Mouse (Mus musculus) lung, embryonic 14.5 days (tissue): ENCODE measurements at regions not wholly inside any gene's neighbourhood (a gene's known extent, or its start where the extent isn't known, plus 50 kb on each side); places are given as distances from the start of the nearest gene placed in this dataset.

Experiments used
- ATAC-seq: fragments of 200-750 bp; cut with Nextera tagmentation; 2 replicates; pipeline ENCODE4 v1.8.0; 2017; ENCODE audit warnings: mild to moderate bottlenecking, moderate TSS enrichment, moderate library complexity; ENCODE audit not compliant: insufficient read depth
- DNase-seq: peaks from one replicate; pipeline ENCODE4 v3.0.0-alpha.2; 2015
- H3K27ac ChIP-seq: fragments of 300-500 bp; sonication (generic); 2 replicates; pipeline ENCODE4 v1.5.1; 2014; ENCODE audit warnings: low read depth, mild to moderate bottlenecking, moderate library complexity
- H3K27me3 ChIP-seq: fragments of 300-500 bp; sonication (generic); 2 replicates; pipeline ENCODE4 v1.6.1; 2014; ENCODE audit warnings: low read length, control low read depth; ENCODE audit not compliant: insufficient read depth
- H3K36me3 ChIP-seq: fragments of 300-500 bp; sonication (generic); 2 replicates; pipeline ENCODE4 v1.6.1; 2014; ENCODE audit warnings: control low read depth; ENCODE audit not compliant: insufficient read depth
- H3K4me1 ChIP-seq: fragments of 300-500 bp; sonication (generic); 2 replicates; pipeline ENCODE4 v1.6.1; 2014; ENCODE audit warnings: antibody characterized with exemption, control low read depth; ENCODE audit not compliant: insufficient read depth
- H3K4me2 ChIP-seq: fragments of 300-500 bp; sonication (generic); 2 replicates; pipeline ENCODE4 v1.6.1; 2014; ENCODE audit warnings: mild to moderate bottlenecking
- H3K4me3 ChIP-seq: fragments of 300-500 bp; sonication (generic); 2 replicates; pipeline ENCODE4 v1.5.1; 2014; ENCODE audit warnings: low read depth, low read length
- H3K9ac ChIP-seq: fragments of 300-500 bp; sonication (generic); 2 replicates; pipeline ENCODE4 v1.6.1; 2014
- H3K9me3 ChIP-seq: fragments of 300-500 bp; sonication (generic); 2 replicates; pipeline ENCODE4 v1.6.1; 2016; ENCODE audit warnings: low read depth, low read length, control low read depth
- CTCF ChIP-seq: IDR thresholded peaks from 2 replicates; pipeline ENCODE4 v1.5.1; 2016; ENCODE audit warnings: antibody characterized with exemption, low read depth
- WGBS: fragments of 180-500 bp; shearing (Covaris S2); extraction: QIAGEN DNeasy Blood & Tissue Kit; methylation state at CpG from one replicate; pipeline ENCODE4 v1.1.7; 2014; 5-methylcytosine and 5-hydroxymethylcytosine counted together

DNA sequence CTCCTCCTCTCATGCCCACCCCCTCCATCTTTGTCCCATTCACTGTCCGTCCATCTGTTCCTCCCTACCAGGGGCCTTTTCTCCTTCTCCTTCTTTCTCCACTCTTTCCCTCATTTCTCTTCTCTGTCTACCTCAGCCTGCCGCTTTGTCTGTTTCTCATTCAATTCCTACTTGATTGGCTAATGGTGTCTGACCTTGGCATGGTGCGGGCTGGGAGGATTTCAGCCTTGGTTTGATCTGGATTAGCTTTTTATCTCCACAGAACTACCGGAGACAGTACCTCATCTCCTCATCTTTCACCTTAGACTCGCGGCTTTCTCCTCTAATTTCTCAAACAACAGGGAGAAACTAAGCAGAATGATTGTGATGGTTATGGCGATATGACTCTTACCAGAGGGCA lies 506.4 kb downstream of the Tmem38b start:
- Histone ChIP-seq H3K36me3 (no peaks in the 10 kb centered on the region), H3K4me1 (no peaks in the 10 kb centered on the region; the same call in 1 of the 2 replicates), H3K4me2 (no peak overlapping the region), H3K27ac (no peak overlapping the region), H3K9ac (no peak overlapping the region), H3K4me3 (no peak overlapping the region), H3K9me3 (no peaks in the 10 kb centered on the region), H3K27me3 (no peaks in the 10 kb centered on the region)
- DNase-seq = no peak
- 55% methylated on average over 7 of the region's 7 CpGs for WGBS
- ATAC-seq = peak; percentile 24; the same call in 1 of the 2 replicates
- no peak for TF ChIP-seq CTCF

GRCm38 (mm10) chr4:54338556-54338955 lies 512.7 kb downstream of the Tmem38b start:
- H3K36me3 ChIP-seq = no peaks in the 10 kb centered on the region
- no peak overlapping the region for H3K4me2 ChIP-seq
- 18% methylated on average over 1 of the region's 1 CpGs for WGBS
- no peak for TF ChIP-seq CTCF
- no peaks in the 10 kb centered on the region for H3K27me3 ChIP-seq
- no peak overlapping the region for H3K27ac ChIP-seq
- H3K4me1 ChIP-seq = no peaks in the 10 kb centered on the region
- H3K4me3 ChIP-seq = no peak overlapping the region
- peak; percentile 81 for DNase-seq
- H3K9me3 ChIP-seq = no peaks in the 10 kb centered on the region
- H3K9ac ChIP-seq = no peak overlapping the region
- ATAC-seq = peak; percentile 17; the same call in 1 of the 2 replicates

- peak; percentile 13 for DNase-seq
- 56% methylated on average over 1 of the region's 1 CpGs for WGBS
- H3K4me2 ChIP-seq = no peak overlapping the region
- no peaks in the 10 kb centered on the region for H3K9me3 ChIP-seq
- no peak for TF ChIP-seq CTCF
- no peaks in the 10 kb centered on the region for H3K4me1 ChIP-seq
- no peaks in the 10 kb centered on the region for H3K36me3 ChIP-seq
- H3K27ac ChIP-seq = no peak overlapping the region
- no peaks in the 10 kb centered on the region for H3K27me3 ChIP-seq
- H3K4me3 ChIP-seq = no peak overlapping the region
- ATAC-seq = no peak
- no peak overlapping the region for H3K9ac ChIP-seq
Observed at GRCm38 (mm10) chr4:54340106-54340505, 514.3 kb downstream of the Tmem38b start.

DNA sequence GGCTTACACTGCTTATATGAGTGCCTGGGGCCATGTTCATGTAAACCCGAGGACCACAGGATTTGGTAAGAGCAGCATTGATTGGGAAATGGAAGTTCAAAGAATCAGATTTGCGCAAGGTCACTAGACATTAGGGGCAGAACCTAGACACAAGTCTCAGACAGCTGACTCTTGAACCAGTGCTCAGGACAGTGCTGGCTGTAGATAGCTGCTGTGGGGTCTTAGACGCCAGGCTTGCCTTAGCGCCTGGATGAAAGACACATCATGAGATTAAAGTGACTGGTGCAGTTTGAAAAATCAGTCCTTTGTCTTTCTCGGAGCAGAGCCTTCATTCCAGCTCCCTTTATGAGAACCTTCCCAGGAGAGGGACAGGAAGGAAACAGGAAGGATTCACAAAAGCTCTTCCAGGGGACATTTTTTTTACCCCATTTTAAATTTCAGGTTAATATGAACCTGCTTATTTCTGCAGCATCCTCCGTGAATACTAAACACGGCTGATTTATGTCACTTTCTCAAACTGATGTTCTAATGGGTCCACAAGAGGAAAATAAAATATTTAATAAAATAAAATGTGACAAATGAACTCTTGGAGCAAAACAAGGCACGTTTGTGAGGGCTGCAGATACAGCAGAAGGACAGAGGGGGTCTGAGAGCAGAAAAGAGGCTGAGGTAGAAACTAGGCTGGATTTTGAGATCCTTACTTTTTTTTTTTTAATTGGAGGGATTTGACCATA lies 528.0 kb downstream of the Tmem38b start:
- H3K9me3 ChIP-seq = no peaks in the 10 kb centered on the region
- H3K4me2 ChIP-seq = no peak overlapping the region
- DNase-seq (no peak), ATAC-seq (no peak)
- no peak overlapping the region for H3K27ac ChIP-seq
- H3K9ac ChIP-seq = no peak overlapping the region
- no peaks in the 10 kb centered on the region for H3K27me3 ChIP-seq
- H3K4me1 ChIP-seq = no peaks in the 10 kb centered on the region
- H3K4me3 ChIP-seq = no peak overlapping the region
- TF ChIP-seq CTCF = no peak
- 76% methylated on average over 8 of the region's 8 CpGs for WGBS
- no peaks in the 10 kb centered on the region for H3K36me3 ChIP-seq

DNA sequence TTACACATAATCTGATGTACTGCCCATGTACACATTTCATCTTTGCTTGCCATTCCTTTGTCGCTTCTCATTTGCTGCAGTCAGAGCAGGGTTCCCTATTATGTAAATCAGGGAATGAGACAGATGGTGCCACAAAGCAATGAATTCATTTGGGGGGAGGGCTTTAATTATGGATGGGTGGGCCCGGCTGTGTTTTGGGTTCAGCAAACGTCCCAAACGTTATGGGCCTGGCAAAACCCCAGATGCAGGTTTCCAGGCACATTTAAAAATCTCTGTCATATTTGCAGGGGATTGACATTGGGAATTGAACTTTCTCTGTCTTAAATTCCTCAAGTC lies 528.5 kb downstream of the Tmem38b start:
- H3K27me3 ChIP-seq = no peaks in the 10 kb centered on the region
- no peak overlapping the region for H3K27ac ChIP-seq
- H3K9ac ChIP-seq = no peak overlapping the region
- no peaks in the 10 kb centered on the region for H3K4me1 ChIP-seq
- H3K36me3 ChIP-seq = no peaks in the 10 kb centered on the region
- TF ChIP-seq CTCF = no peak
- DNase-seq (no peak), ATAC-seq (no peak)
- no peaks in the 10 kb centered on the region for H3K9me3 ChIP-seq
- H3K4me2 ChIP-seq = no peak overlapping the region
- H3K4me3 ChIP-seq = no peak overlapping the region
- WGBS = 72% methylated on average over 4 of the region's 4 CpGs

DNA sequence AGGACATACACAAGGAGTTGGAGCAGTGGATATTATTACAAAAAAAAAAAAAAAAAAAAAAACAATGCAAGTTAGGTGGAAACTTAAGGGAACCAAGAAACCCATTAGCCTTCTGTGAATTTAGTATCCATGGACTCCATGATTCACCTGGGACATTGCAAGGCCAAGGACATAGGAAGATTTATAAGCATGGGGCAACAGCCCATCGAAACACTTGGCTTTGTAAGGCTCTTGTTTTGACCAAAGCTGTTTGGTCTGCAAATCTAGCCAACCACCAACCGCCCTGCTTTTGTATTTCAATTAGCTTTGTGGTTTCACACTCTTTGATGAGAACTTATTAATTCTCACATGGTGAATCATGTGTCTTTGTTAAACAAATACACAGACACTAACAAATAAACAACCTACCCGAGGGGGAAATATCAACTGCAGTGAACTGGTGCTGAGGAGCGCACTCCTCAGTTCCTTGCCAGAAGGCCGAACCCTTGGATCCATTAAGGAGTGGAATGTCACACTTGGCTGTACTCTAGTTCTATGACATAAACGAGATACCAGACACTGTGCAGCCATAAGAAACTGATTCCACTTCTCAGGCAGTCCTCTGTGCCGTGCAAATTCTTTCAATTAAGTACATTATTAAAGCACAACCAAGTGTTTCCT lies 529.7 kb downstream of the Tmem38b start:
- 57% methylated on average over 7 of the region's 7 CpGs for WGBS
- Histone ChIP-seq H3K4me2 (no peak overlapping the region), H3K4me1 (no peaks in the 10 kb centered on the region), H3K9me3 (no peaks in the 10 kb centered on the region), H3K4me3 (no peak overlapping the region), H3K27me3 (no peaks in the 10 kb centered on the region), H3K36me3 (no peaks in the 10 kb centered on the region), H3K9ac (no peak overlapping the region), H3K27ac (no peak overlapping the region)
- DNase-seq = no peak
- ATAC-seq = no peak
- TF ChIP-seq CTCF = no peak

- Histone ChIP-seq H3K4me1 (no peaks in the 10 kb centered on the region), H3K4me2 (no peak overlapping the region)
Observed at GRCm38 (mm10) chr4:54356041-54356427, 530.2 kb downstream of the Tmem38b start.

More at GRCm38 (mm10) chr4:54356041-54356427, 530.2 kb downstream of the Tmem38b start:
- no peaks in the 10 kb centered on the region for H3K36me3 ChIP-seq
- 68% methylated on average over 2 of the region's 2 CpGs for WGBS
- no peak overlapping the region for H3K4me3 ChIP-seq
- H3K27me3 ChIP-seq = no peaks in the 10 kb centered on the region
- no peak for TF ChIP-seq CTCF
- H3K27ac ChIP-seq = no peak overlapping the region
- no peaks in the 10 kb centered on the region for H3K9me3 ChIP-seq
- no peak overlapping the region for H3K9ac ChIP-seq
- no peak for ATAC-seq
- no peak for DNase-seq
